Mouse (Mus musculus) limb, embryonic 12.5 days (tissue): Measurements from ENCODE around the gene Mcur1. TPM values are rescaled to one million over a fixed set of nuclear protein-coding genes. Genes with fewer than 3 reads are reported as not detected.

ENCODE experiments used
- ATAC-seq: fragments of 200-750 bp; cut with Nextera tagmentation; 2 replicates; pipeline ENCODE4 v1.8.0; 2017; ENCODE audit warnings: low read depth, moderate TSS enrichment; ENCODE audit not compliant: insufficient number of reproducible peaks, insufficient read depth, low FRiP score, low TSS enrichment
- H3K27ac ChIP-seq: fragments of 300-500 bp; sonication (generic); 2 replicates; pipeline ENCODE4 v1.5.1; 2016; ENCODE audit warnings: mild to moderate bottlenecking, moderate library complexity
- H3K27me3 ChIP-seq: fragments of 300-500 bp; sonication (generic); 2 replicates; pipeline ENCODE4 v1.6.1; 2016; ENCODE audit warnings: mild to moderate bottlenecking, moderate library complexity
- H3K36me3 ChIP-seq: fragments of 300-500 bp; sonication (generic); 2 replicates; pipeline ENCODE4 v1.6.1; 2016; ENCODE audit warnings: mild to moderate bottlenecking, moderate library complexity
- H3K4me1 ChIP-seq: fragments of 300-500 bp; sonication (generic); replicated peaks from 2 replicates; pipeline ENCODE4 v1.6.1; 2016
- H3K4me2 ChIP-seq: fragments of 300-500 bp; sonication (generic); 2 replicates; pipeline ENCODE4 v1.6.1; 2016; ENCODE audit warnings: mild to moderate bottlenecking, moderate library complexity
- H3K4me3 ChIP-seq: fragments of 300-500 bp; sonication (generic); replicated peaks from 2 replicates; pipeline ENCODE4 v1.5.1; 2016; ENCODE audit warnings: mild to moderate bottlenecking
- H3K9ac ChIP-seq: fragments of 300-500 bp; sonication (generic); replicated peaks from 2 replicates; pipeline ENCODE4 v1.6.1; 2016; ENCODE audit warnings: mild to moderate bottlenecking, moderate library complexity
- H3K9me3 ChIP-seq: fragments of 300-500 bp; sonication (generic); 2 replicates; pipeline ENCODE4 v1.6.1; 2016; ENCODE audit warnings: mild to moderate bottlenecking, moderate library complexity
- WGBS: fragments of 180-500 bp; shearing (Covaris S2); methylation state at CpG from one replicate; pipeline ENCODE4 v1.1.7; 2016; 5-methylcytosine and 5-hydroxymethylcytosine counted together
- polyA plus RNA-seq: library from polyadenylated mRNA; unstranded; fragments of >200 nt; fragmentation: Nextera tagmentation; extraction: Ambion mirVana; gene quantifications from 2 replicates; pipeline ENCODE4 v1.2.1, GENCODE M21; 2016

Gene Mcur1
- polyA plus RNA-seq, 1 experiment from 2014 or later: 16.0 TPM

- Histone ChIP-seq H3K9ac (no peak overlapping the region), H3K4me3 (no peak overlapping the region), H3K9me3 (peaks cover 5% of the 10 kb centered on the region; the same call in 1 of the 2 replicates), H3K4me1 (peaks cover 11% of the 10 kb centered on the region), H3K4me2 (no peak overlapping the region), H3K27me3 (no peaks in the 10 kb centered on the region), H3K27ac (no peak overlapping the region), H3K36me3 (no peaks in the 10 kb centered on the region)
- no peak for ATAC-seq
- 59% methylated on average over 5 of the region's 5 CpGs for WGBS
Observed at GRCm38 (mm10) chr13:43501601-43502000, 58.4 kb downstream of the Mcur1 start.

- 89% methylated on average over 4 of the region's 4 CpGs for WGBS
- Histone ChIP-seq H3K4me1 (peaks cover 14% of the 10 kb centered on the region), H3K9me3 (peaks cover 5% of the 10 kb centered on the region; the same call in 1 of the 2 replicates), H3K9ac (no peak overlapping the region), H3K4me3 (no peak overlapping the region), H3K4me2 (no peak overlapping the region), H3K27ac (no peak overlapping the region), H3K27me3 (no peaks in the 10 kb centered on the region), H3K36me3 (no peaks in the 10 kb centered on the region)
- no peak for ATAC-seq
Observed at GRCm38 (mm10) chr13:43500483-43500850, 59.5 kb downstream of the Mcur1 start.

GRCm38 (mm10) chr13:43499731-43500482 lies 60.1 kb downstream of the Mcur1 start:
- 81% methylated on average over 7 of the region's 7 CpGs for WGBS
- no peak overlapping the region for H3K4me2 ChIP-seq
- no peak for ATAC-seq
- peaks cover 14% of the 10 kb centered on the region for H3K4me1 ChIP-seq
- H3K27ac ChIP-seq: no peak overlapping the region
- no peaks in the 10 kb centered on the region for H3K27me3 ChIP-seq
- H3K9ac ChIP-seq: no peak overlapping the region
- H3K36me3 ChIP-seq: no peaks in the 10 kb centered on the region
- H3K9me3 ChIP-seq: peaks cover 5% of the 10 kb centered on the region; the same call in 1 of the 2 replicates
- H3K4me3 ChIP-seq: no peak overlapping the region

- ATAC-seq: no peak
- WGBS: 76% methylated on average over 14 of the region's 14 CpGs
- H3K9ac ChIP-seq: no peak overlapping the region
- H3K36me3 ChIP-seq: no peaks in the 10 kb centered on the region
- H3K4me2 ChIP-seq: no peak overlapping the region
- H3K9me3 ChIP-seq: peaks cover 5% of the 10 kb centered on the region; the same call in 1 of the 2 replicates
- no peak overlapping the region for H3K27ac ChIP-seq
- H3K4me3 ChIP-seq: no peak overlapping the region
- peaks cover 13% of the 10 kb centered on the region for H3K4me1 ChIP-seq
- H3K27me3 ChIP-seq: no peaks in the 10 kb centered on the region
Observed at GRCm38 (mm10) chr13:43498849-43499248, 61.1 kb downstream of the Mcur1 start.

GRCm38 (mm10) chr13:43497769-43498168 lies 62.2 kb downstream of the Mcur1 start:
- Histone ChIP-seq H3K4me3 (no peak overlapping the region), H3K36me3 (no peaks in the 10 kb centered on the region), H3K4me1 (peaks cover 6% of the 10 kb centered on the region), H3K9ac (no peak overlapping the region), H3K27me3 (no peaks in the 10 kb centered on the region), H3K27ac (no peak overlapping the region), H3K4me2 (no peak overlapping the region), H3K9me3 (peaks cover 5% of the 10 kb centered on the region; the same call in 1 of the 2 replicates)
- 92% methylated on average over 3 of the region's 3 CpGs for WGBS
- ATAC-seq: no peak

- WGBS: 10% methylated on average over 2 of the region's 2 CpGs
- H3K9ac ChIP-seq: no peak overlapping the region
- H3K4me1 ChIP-seq: peaks cover 6% of the 10 kb centered on the region
- H3K36me3 ChIP-seq: no peaks in the 10 kb centered on the region
- H3K4me2 ChIP-seq: no peak overlapping the region
- no peak overlapping the region for H3K27ac ChIP-seq
- H3K27me3 ChIP-seq: no peaks in the 10 kb centered on the region
- ATAC-seq: no peak
- peaks cover 5% of the 10 kb centered on the region; the same call in 1 of the 2 replicates for H3K9me3 ChIP-seq
- H3K4me3 ChIP-seq: no peak overlapping the region
Observed at GRCm38 (mm10) chr13:43496660-43497059, 63.3 kb downstream of the Mcur1 start.

GRCm38 (mm10) chr13:43495645-43496044 lies 64.3 kb downstream of the Mcur1 start:
- WGBS: 89% methylated on average over 7 of the region's 7 CpGs
- no peak for ATAC-seq

GRCm38 (mm10) chr13:43493725-43494124 lies 66.3 kb downstream of the Mcur1 start:
- Histone ChIP-seq H3K27ac (no peak overlapping the region), H3K27me3 (no peaks in the 10 kb centered on the region), H3K36me3 (no peaks in the 10 kb centered on the region), H3K4me3 (no peak overlapping the region), H3K9ac (no peak overlapping the region), H3K9me3 (peaks cover 9% of the 10 kb centered on the region), H3K4me1 (peaks cover 6% of the 10 kb centered on the region), H3K4me2 (no peak overlapping the region)
- 91% methylated on average over 7 of the region's 7 CpGs for WGBS
- ATAC-seq: no peak

More at GRCm38 (mm10) chr13:43495645-43496044, 64.3 kb downstream of the Mcur1 start:
- no peaks in the 10 kb centered on the region for H3K36me3 ChIP-seq
- H3K4me1 ChIP-seq: peaks cover 6% of the 10 kb centered on the region
- H3K27ac ChIP-seq: no peak overlapping the region
- no peaks in the 10 kb centered on the region for H3K27me3 ChIP-seq
- H3K4me2 ChIP-seq: no peak overlapping the region
- no peak overlapping the region for H3K4me3 ChIP-seq
- H3K9me3 ChIP-seq: peaks cover 8% of the 10 kb centered on the region
- no peak overlapping the region for H3K9ac ChIP-seq

GRCm38 (mm10) chr13:43493058-43493481 lies 66.9 kb downstream of the Mcur1 start:
- 75% methylated on average over 11 of the region's 11 CpGs for WGBS
- no peak overlapping the region for H3K9ac ChIP-seq
- peaks cover 6% of the 10 kb centered on the region for H3K4me1 ChIP-seq
- no peaks in the 10 kb centered on the region for H3K27me3 ChIP-seq
- H3K9me3 ChIP-seq: peaks cover 9% of the 10 kb centered on the region
- H3K36me3 ChIP-seq: no peaks in the 10 kb centered on the region
- no peak overlapping the region for H3K4me2 ChIP-seq
- H3K4me3 ChIP-seq: no peak overlapping the region
- no peak for ATAC-seq
- H3K27ac ChIP-seq: no peak overlapping the region

Other genes with a start within 250 kb of the Mcur1 start
- 54.9 and 59.9 TPM in 2 replicates for gene Sirt5, start 194.7 kb downstream of the Mcur1 start, polyA plus RNA-seq
- 171 and 177 TPM in 2 replicates for gene Nol7, start 161.8 kb downstream of the Mcur1 start, polyA plus RNA-seq
- gene Ranbp9, start 78.9 kb downstream of the Mcur1 start, polyA plus RNA-seq: 9.7 and 10.0 TPM in 2 replicates
- gene Rnf182, start 55.5 kb upstream of the Mcur1 start, polyA plus RNA-seq: 6.5 and 8.5 TPM in 2 replicates
- gene Cd83, start 224.6 kb upstream of the Mcur1 start, polyA plus RNA-seq: 13.2 and 14.2 TPM in 2 replicates